Mouse (Mus musculus) stomach, postnatal 0 days (tissue): ENCODE data around the gene Ang. TPM values are rescaled to one million over a fixed set of nuclear protein-coding genes. Genes with fewer than 3 reads are reported as not detected.

Experiments
- ATAC-seq: fragments of 200-750 bp; cut with Nextera tagmentation; 2 replicates; pipeline ENCODE4 v1.8.0; 2017; ENCODE audit not compliant: low FRiP score, low TSS enrichment
- DNase-seq: peaks from one replicate; pipeline ENCODE4 v3.0.0-alpha.2; 2016; ENCODE audit warnings: low spot score
- H3K27ac ChIP-seq: fragments of 300-500 bp; sonication (generic); replicated peaks from 2 replicates; pipeline ENCODE4 v1.5.1; 2014; ENCODE audit warnings: mild to moderate bottlenecking, control low read depth
- H3K27me3 ChIP-seq: fragments of 300-500 bp; sonication (generic); 2 replicates; pipeline ENCODE4 v1.6.1; 2014; ENCODE audit warnings: low read length; ENCODE audit not compliant: control insufficient read depth, insufficient read depth
- H3K36me3 ChIP-seq: fragments of 300-500 bp; sonication (generic); 2 replicates; pipeline ENCODE4 v1.6.1; 2014; ENCODE audit warnings: low read length, mixed read lengths; ENCODE audit not compliant: control insufficient read depth, insufficient read depth
- H3K4me1 ChIP-seq: fragments of 300-500 bp; sonication (generic); replicated peaks from 2 replicates; pipeline ENCODE4 v1.6.1; 2014; ENCODE audit warnings: antibody characterized with exemption; ENCODE audit not compliant: control insufficient read depth, insufficient read depth
- H3K4me2 ChIP-seq: fragments of 300-500 bp; sonication (generic); replicated peaks from 2 replicates; pipeline ENCODE4 v1.6.1; 2014; ENCODE audit warnings: low read depth, mild to moderate bottlenecking, control low read depth, moderate library complexity
- H3K4me3 ChIP-seq: fragments of 300-500 bp; sonication (generic); 2 replicates; pipeline ENCODE4 v1.5.1; 2014; ENCODE audit warnings: low read depth, low read length, control low read depth
- H3K9ac ChIP-seq: fragments of 300-500 bp; sonication (generic); 2 replicates; pipeline ENCODE4 v1.6.1; 2014; ENCODE audit warnings: mild to moderate bottlenecking, low read length, control low read depth, mixed read lengths
- H3K9me3 ChIP-seq: fragments of 300-500 bp; sonication (generic); 2 replicates; pipeline ENCODE4 v1.6.1; 2016; ENCODE audit warnings: low read length; ENCODE audit not compliant: control insufficient read depth
- CTCF ChIP-seq: IDR thresholded peaks from 2 replicates; pipeline ENCODE4 v1.5.1; 2016; ENCODE audit warnings: antibody characterized with exemption, low read depth, mild to moderate bottlenecking, moderate library complexity
- EP300 ChIP-seq: optimal IDR thresholded peaks from 2 replicates; pipeline ENCODE3; 2016; ENCODE audit warnings: antibody characterized with exemption
- WGBS: fragments of 180-500 bp; shearing (Covaris S2); extraction: QIAGEN DNeasy Blood & Tissue Kit; methylation state at CpG from one replicate; pipeline ENCODE4 v1.1.7; 2014; 5-methylcytosine and 5-hydroxymethylcytosine counted together
- polyA plus RNA-seq: library from polyadenylated mRNA; unstranded; fragments of >200 nt; fragmentation: Nextera tagmentation; extraction: Ambion mirVana; gene quantifications from 2 replicates; pipeline ENCODE4 v1.2.1, GENCODE M21; 2015

Gene Ang
- polyA plus RNA-seq, 1 experiment from 2014 or later, result 29.5 TPM

GRCm38 (mm10) chr14:51129624-51129975 is 38.6 kb downstream of the Ang start:
- Histone ChIP-seq H3K4me1 (no peaks in the 10 kb centered on the region), H3K9me3 (no peaks in the 10 kb centered on the region), H3K9ac (no peak overlapping the region), H3K4me2 (no peak overlapping the region), H3K4me3 (no peak overlapping the region), H3K27ac (no peak overlapping the region), H3K36me3 (no peaks in the 10 kb centered on the region), H3K27me3 (no peaks in the 10 kb centered on the region)
- WGBS, result 69% methylated on average over 4 of the region's 4 CpGs
- TF ChIP-seq EP300 (no peak), CTCF (no peak)
- ATAC-seq (no peak), DNase-seq (no peak)

DNA sequence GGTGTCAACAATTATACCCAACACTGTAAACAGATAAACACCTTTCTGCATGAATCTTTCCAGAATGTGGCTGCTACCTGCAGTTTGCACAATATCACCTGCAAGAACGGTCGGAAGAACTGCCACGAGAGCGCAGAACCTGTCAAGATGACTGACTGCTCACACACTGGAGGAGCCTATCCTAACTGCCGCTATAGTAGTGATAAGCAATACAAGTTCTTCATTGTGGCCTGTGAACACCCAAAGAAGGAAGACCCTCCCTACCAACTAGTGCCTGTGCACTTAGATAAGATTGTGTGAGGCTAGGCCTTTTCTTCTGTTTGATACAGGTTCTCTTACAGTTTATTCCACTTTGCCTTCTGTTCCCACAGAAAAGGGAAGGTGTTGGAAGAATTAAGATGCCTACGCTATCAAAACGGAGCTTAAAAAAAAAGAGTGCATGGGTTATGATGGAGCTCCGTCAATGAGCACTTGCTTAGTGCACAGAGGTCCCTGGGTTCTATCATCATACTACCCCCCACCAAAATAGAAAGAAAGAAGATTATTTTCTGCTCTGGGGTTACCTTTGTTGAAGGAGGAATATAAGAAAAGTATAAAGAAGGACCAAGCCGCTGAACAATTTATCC is 39.5 kb downstream of the Ang start:
- H3K27me3 ChIP-seq, result no peaks in the 10 kb centered on the region
- DNase-seq, result no peak
- no peak for ATAC-seq
- 65% methylated on average over 9 of the region's 9 CpGs for WGBS
- H3K9me3 ChIP-seq, result no peaks in the 10 kb centered on the region
- H3K27ac ChIP-seq, result no peak overlapping the region
- H3K36me3 ChIP-seq, result no peaks in the 10 kb centered on the region
- TF ChIP-seq EP300 (no peak), CTCF (no peak)
- H3K4me2 ChIP-seq, result no peak overlapping the region
- no peak overlapping the region for H3K9ac ChIP-seq
- H3K4me3 ChIP-seq, result no peak overlapping the region
- H3K4me1 ChIP-seq, result no peaks in the 10 kb centered on the region

GRCm38 (mm10) chr14:51131086-51131815 is 40.3 kb downstream of the Ang start:
- Histone ChIP-seq H3K4me3 (no peak overlapping the region), H3K4me1 (no peaks in the 10 kb centered on the region), H3K9ac (no peak overlapping the region), H3K4me2 (no peak overlapping the region), H3K36me3 (no peaks in the 10 kb centered on the region), H3K27ac (no peak overlapping the region), H3K27me3 (no peaks in the 10 kb centered on the region), H3K9me3 (no peaks in the 10 kb centered on the region)
- TF ChIP-seq CTCF (no peak), EP300 (no peak)
- DNase-seq (no peak), ATAC-seq (no peak; the same call in 1 of the 2 replicates)
- WGBS, result 73% methylated on average over 7 of the region's 7 CpGs

DNA sequence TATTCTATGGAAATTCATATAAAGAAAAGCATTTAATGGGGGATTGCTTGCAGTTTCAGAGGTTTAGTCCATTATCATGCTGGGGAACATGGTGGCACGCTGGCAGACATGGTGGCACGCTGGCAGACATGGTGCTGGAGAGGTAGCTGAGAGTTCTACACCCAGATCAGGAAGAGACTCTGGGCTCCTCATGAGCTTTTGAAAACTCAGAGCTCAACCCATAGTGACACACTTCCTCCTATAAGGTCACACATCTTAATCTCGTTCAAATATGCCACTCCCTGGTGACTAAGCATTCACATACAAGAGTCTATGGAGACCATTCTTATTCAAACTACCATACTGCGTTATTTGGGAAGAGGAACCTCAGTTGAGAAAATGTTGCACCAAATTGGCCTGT is 41.4 kb downstream of the Ang start:
- H3K4me2 ChIP-seq, result no peak overlapping the region
- H3K27me3 ChIP-seq, result no peaks in the 10 kb centered on the region
- ATAC-seq (peak; percentile 96), DNase-seq (no peak)
- H3K9ac ChIP-seq, result no peak overlapping the region
- no peaks in the 10 kb centered on the region for H3K36me3 ChIP-seq
- no peaks in the 10 kb centered on the region for H3K4me1 ChIP-seq
- H3K9me3 ChIP-seq, result no peaks in the 10 kb centered on the region
- H3K4me3 ChIP-seq, result no peak overlapping the region
- H3K27ac ChIP-seq, result no peak overlapping the region
- 72% methylated on average over 4 of the region's 4 CpGs for WGBS
- TF ChIP-seq CTCF (no peak), EP300 (no peak)

- TF ChIP-seq CTCF, result no peak
- no peak for TF ChIP-seq EP300
- Histone ChIP-seq H3K9ac (no peak overlapping the region), H3K27ac (no peak overlapping the region), H3K9me3 (no peaks in the 10 kb centered on the region), H3K27me3 (no peaks in the 10 kb centered on the region), H3K4me2 (no peak overlapping the region), H3K4me1 (no peaks in the 10 kb centered on the region), H3K36me3 (no peaks in the 10 kb centered on the region), H3K4me3 (no peak overlapping the region)
- ATAC-seq, result no peak
- WGBS, result 52% methylated on average over 2 of the region's 2 CpGs
- DNase-seq, result no peak
Observed at GRCm38 (mm10) chr14:51140342-51140741, 49.4 kb downstream of the Ang start.

DNA sequence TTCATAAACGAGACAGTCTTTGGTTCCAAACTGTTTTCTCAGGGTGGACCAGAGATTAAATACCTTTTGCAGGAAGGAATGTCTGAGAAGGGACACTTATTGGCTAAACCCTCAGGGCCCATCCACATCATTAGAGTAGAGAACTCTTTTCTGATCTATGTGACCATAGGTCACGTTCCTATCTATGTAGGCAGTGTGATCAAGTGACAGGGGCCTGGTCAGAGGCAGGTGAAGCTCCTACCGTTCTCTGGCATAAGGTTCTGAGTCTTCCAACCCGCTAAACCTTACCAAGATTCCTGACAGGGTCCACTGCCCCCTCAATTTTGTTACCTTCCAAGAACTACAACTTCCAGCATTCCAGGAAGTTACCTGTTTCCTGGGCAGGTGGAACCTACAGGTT is 51.2 kb downstream of the Ang start:
- WGBS, result 88% methylated on average over 4 of the region's 4 CpGs
- no peak for TF ChIP-seq EP300
- no peak for TF ChIP-seq CTCF

More for the DNA sequence above, 51.2 kb downstream of the Ang start:
- Histone ChIP-seq H3K27me3 (no peaks in the 10 kb centered on the region), H3K9me3 (no peaks in the 10 kb centered on the region), H3K4me1 (no peaks in the 10 kb centered on the region), H3K36me3 (no peaks in the 10 kb centered on the region), H3K9ac (no peak overlapping the region), H3K4me2 (no peak overlapping the region), H3K27ac (no peak overlapping the region), H3K4me3 (no peak overlapping the region)
- DNase-seq, result no peak
- no peak for ATAC-seq
